ENCODE assay signal across 8 mouse cellular contexts in genomic region chr6:134930383-134930782, GRCm38 (mm10). TPM values are rescaled to one million over a fixed set of nuclear protein-coding genes. Genes with fewer than 3 reads are reported as not detected.
DNase-seq lines count a peak whose midpoint lies in the region; ATAC-seq and TF ChIP-seq lines count a peak whose summit lies in the region.

No protein-coding gene starts in this region.

- no peaks in the 10 kb centered on the region for H3K27me3 ChIP-seq in heart, embryonic 12.5 days (replicated peaks)
- H3K27me3 ChIP-seq in MEL (ENCODE audit: control insufficient read depth in 1 of 2, insufficient read depth in 2 of 2, low read length in 2 of 2), result no peaks in the 10 kb centered on the region
- no peaks in the 10 kb centered on the region for H3K27me3 ChIP-seq in hindbrain, embryonic 12.5 days
- no peaks in the 10 kb centered on the region for H3K27me3 ChIP-seq in liver, postnatal 0 days (ENCODE audit: insufficient read depth, low read length)

- WGBS in heart, embryonic 12.5 days, result 84% methylated on average over 7 of the region's 7 CpGs
- 85% methylated on average over 7 of the region's 7 CpGs for whole genome bisulfite sequencing in hindbrain, embryonic 12.5 days
- WGBS in liver, postnatal 0 days (ENCODE audit: insufficient replicate concordance), result 75% methylated on average over 7 of the region's 7 CpGs

- no peak for TF ChIP-seq RAD21 in MEL (IDR thresholded peaks at IDR 0.05; ENCODE audit: low read depth, low read length)

- peak overlapping the region; percentile 64; the same call in 1 of the 2 replicates for H3K9ac ChIP-seq in heart, embryonic 12.5 days
- H3K9ac ChIP-seq in MEL (ENCODE audit: control insufficient read depth, low read depth, low read length, poor library complexity, severe bottlenecking), result peak overlapping the region; percentile 85
- H3K9ac ChIP-seq in hindbrain, embryonic 12.5 days, result no peak overlapping the region
- peak overlapping the region; percentile 93 for H3K9ac ChIP-seq in liver, postnatal 0 days (replicated peaks)

- H3K9me3 ChIP-seq in heart, embryonic 12.5 days (replicated peaks), result no peaks in the 10 kb centered on the region
- H3K9me3 ChIP-seq in MEL (replicated peaks; ENCODE audit: insufficient read depth, low read length), result no peaks in the 10 kb centered on the region
- no peaks in the 10 kb centered on the region for H3K9me3 ChIP-seq in hindbrain, embryonic 12.5 days (replicated peaks)
- H3K9me3 ChIP-seq in liver, postnatal 0 days (ENCODE audit: low read length), result no peaks in the 10 kb centered on the region

- H3K4me2 ChIP-seq in heart, embryonic 12.5 days, result peak overlapping the region; percentile 63
- peak overlapping the region; percentile 94 for H3K4me2 ChIP-seq in hindbrain, embryonic 12.5 days (replicated peaks)
- peak overlapping the region; percentile 90 for H3K4me2 ChIP-seq in liver, postnatal 0 days (ENCODE audit: low read depth, low read length)

- peak overlapping the region; percentile 44 for H3K4me3 ChIP-seq in heart, embryonic 12.5 days
- H3K4me3 ChIP-seq in MEL (ENCODE audit: control insufficient read depth in 1 of 2, insufficient read depth in 1 of 2, low read depth in 2 of 2, low read length in 2 of 2), result peak overlapping the region; percentile 56 to 86
- peak overlapping the region; percentile 59 for H3K4me3 ChIP-seq in hindbrain, embryonic 12.5 days
- peak overlapping the region; percentile 73 for H3K4me3 ChIP-seq in liver, postnatal 0 days (ENCODE audit: low read depth, low read length)

- TF ChIP-seq EP300 in MEL (IDR thresholded peaks at IDR 0.05; ENCODE audit: low read depth in 1 of 2, low read length in 2 of 2), result no peak
- TF ChIP-seq EP300 in liver, postnatal 0 days (IDR thresholded peaks at IDR 0.05; ENCODE audit: low read depth), result no peak

- no peak for TF ChIP-seq POLR2A in MEL (IDR thresholded peaks at IDR 0.05; ENCODE audit: control insufficient read depth in 1 of 2, insufficient read depth in 1 of 2, low read depth in 1 of 2, low read length in 2 of 2, poor library complexity in 1 of 2)

- ATAC-seq in heart, embryonic 12.5 days (ENCODE audit: insufficient number of reproducible peaks, low FRiP score), result no peak
- no peak for ATAC-seq in hindbrain, embryonic 12.5 days (ENCODE audit: low FRiP score)
- no peak for ATAC-seq in liver, postnatal 0 days
- ATAC-seq in frontal cortex, adult (ENCODE audit: low TSS enrichment), result no peak

- H3K36me3 ChIP-seq in heart, embryonic 12.5 days, result no peaks in the 10 kb centered on the region
- peaks cover 0 to 30% of the 10 kb centered on the region in 2 experiments; a peak in 3 of 4 replicates for H3K36me3 ChIP-seq in MEL (ENCODE audit: control insufficient read depth in 1 of 2, insufficient read depth in 2 of 2, low read length in 2 of 2)
- H3K36me3 ChIP-seq in hindbrain, embryonic 12.5 days, result no peaks in the 10 kb centered on the region
- H3K36me3 ChIP-seq in liver, postnatal 0 days (replicated peaks; ENCODE audit: insufficient read depth, low read length), result peaks cover 2% of the 10 kb centered on the region; the same call in 1 of the 2 replicates

- DNase-seq in heart, adult 18-20 months, result no peak
- peak; percentile 32 for DNase-seq in MEL (ENCODE audit: low read depth, low spot score)
- no peak for DNase-seq in liver, postnatal 0 days
- no peak for DNase-seq in cerebellum, adult 8-10 months
- DNase-seq in gastrocnemius, adult 8-10 months (ENCODE audit: low spot score in 2 of 2), result no peak

- no peak overlapping the region for H3K27ac ChIP-seq in heart, embryonic 12.5 days (ENCODE audit: poor library complexity, severe bottlenecking)
- peak overlapping the region; percentile 60; the same call in 1 of the 2 replicates for H3K27ac ChIP-seq in MEL (ENCODE audit: control insufficient read depth, low read depth, low read length)
- no peak overlapping the region for H3K27ac ChIP-seq in hindbrain, embryonic 12.5 days
- no peak overlapping the region for H3K27ac ChIP-seq in liver, postnatal 0 days (ENCODE audit: low read depth)

- TF ChIP-seq CTCF in MEL (IDR thresholded peaks at IDR 0.05 in 2 of 3, conservative IDR thresholded peaks at IDR 0.05 in 1 of 3; ENCODE audit: control insufficient read depth in 1 of 3, insufficient read depth in 1 of 3, low read depth in 2 of 3, low read length in 3 of 3, poor library complexity in 1 of 3, severe bottlenecking in 1 of 3), result no peak
- TF ChIP-seq CTCF in liver, postnatal 0 days (IDR thresholded peaks at IDR 0.05; ENCODE audit: low read depth), result no peak

- H3K4me1 ChIP-seq in heart, embryonic 12.5 days (replicated peaks), result peaks cover 29% of the 10 kb centered on the region
- H3K4me1 ChIP-seq in MEL (ENCODE audit: control insufficient read depth in 1 of 2, insufficient read depth in 2 of 2, low read length in 2 of 2), result peaks cover 9 to 27% of the 10 kb centered on the region in 2 experiments; a peak in 3 of 4 replicates
- H3K4me1 ChIP-seq in hindbrain, embryonic 12.5 days, result peaks cover 26% of the 10 kb centered on the region
- H3K4me1 ChIP-seq in liver, postnatal 0 days (ENCODE audit: insufficient read depth), result peaks cover 15% of the 10 kb centered on the region

- peaks cover 34% of the 10 kb centered on the region for H3K79me2 ChIP-seq in MEL (ENCODE audit: control insufficient read depth, insufficient read depth, low read length, poor library complexity)

TF ChIP-seq in MEL, 35 proteins besides CTCF, POLR2A, EP300 and RAD21:
- no peak for TF ChIP-seq ELF1 (IDR thresholded peaks at IDR 0.05; ENCODE audit: low read depth, low read length)
- peak; percentile 90 for TF ChIP-seq BHLHE40 (IDR thresholded peaks at IDR 0.05; ENCODE audit: borderline replicate concordance, low read depth, low read length)
- TF ChIP-seq MAFK (IDR thresholded peaks at IDR 0.05; ENCODE audit: borderline replicate concordance, low read depth, low read length), result no peak
- peak; percentile 48; the same call in 1 of the 2 replicates for TF ChIP-seq SIN3A (IDR thresholded peaks at IDR 0.05; ENCODE audit: low read length)
- no peak for TF ChIP-seq POLR2AphosphoS5 (IDR thresholded peaks at IDR 0.05; ENCODE audit: borderline replicate concordance, low read depth, low read length)
- TF ChIP-seq ETS1 (IDR thresholded peaks at IDR 0.05; ENCODE audit: low read depth, low read length), result peak; percentile 74
- TF ChIP-seq JUND (IDR thresholded peaks at IDR 0.05; ENCODE audit: low read depth, low read length), result no peak
- no peak for TF ChIP-seq ZNF384 (IDR thresholded peaks at IDR 0.05; ENCODE audit: low read depth, low read length)
- no peak for TF ChIP-seq TCF12 (IDR thresholded peaks at IDR 0.05; ENCODE audit: low read depth, low read length)
- no peak for TF ChIP-seq HCFC1 (IDR thresholded peaks at IDR 0.05; ENCODE audit: low read depth, low read length)
- no peak for TF ChIP-seq ZKSCAN1 (IDR thresholded peaks at IDR 0.05; ENCODE audit: low read depth, low read length)
- TF ChIP-seq GATA1 (IDR thresholded peaks at IDR 0.05; ENCODE audit: low read depth, low read length), result no peak
- TF ChIP-seq USF1 (IDR thresholded peaks at IDR 0.05; ENCODE audit: low read depth, low read length), result peak; percentile 37; the same call in 1 of the 2 replicates
- peak; percentile 76 for TF ChIP-seq MXI1 (IDR thresholded peaks at IDR 0.05; ENCODE audit: low read depth, low read length)
- no peak for TF ChIP-seq KAT2A (conservative IDR thresholded peaks at IDR 0.05; ENCODE audit: low read depth, low read length)

RNA-seq across cellular contexts. Expression of gene Cdkn1b, which starts 10.2 kb away (rescaled TPM):
- polyA plus RNA-seq in heart, embryonic 12.5 days (2016; fragmentation: Nextera tagmentation; extraction: Ambion mirVana), result 16.8 and 17.4 TPM in 2 replicates
- 10 to 100 TPM; 33.8 to 41.5 TPM for total RNA-seq in heart, adult 18-20 months (2021)
- total RNA-seq in MEL (2012; rRNA removed), result 7.7 and 12.0 TPM in 2 replicates
- 10 to 100 TPM in 1 of 2 experiments, not detected in 1; 21.2 TPM for polyA plus RNA-seq in MEL (2012; ENCODE audit: insufficient read depth in 1 of 2, insufficient read length in 2 of 2, low read depth in 1 of 2, low replicate concordance in 2 of 2, missing spikeins in 1 of 2)
- polyA plus RNA-seq in hindbrain, embryonic 12.5 days (2016; fragmentation: Nextera tagmentation; extraction: Ambion mirVana), result 24.9 and 25.7 TPM in 2 replicates
- polyA plus RNA-seq in liver, postnatal 0 days (2015; fragmentation: Nextera tagmentation; extraction: Ambion mirVana), result 10.9 and 14.1 TPM in 2 replicates
- total RNA-seq in gastrocnemius, adult 8-10 months (2022), result 10 to 100 TPM; 30.9 to 37.5 (median 33.1) TPM

RNA-seq across cellular contexts. Expression of gene Gpr19, which starts 32.0 kb away (rescaled TPM):
- polyA plus RNA-seq in heart, embryonic 12.5 days (2016; fragmentation: Nextera tagmentation; extraction: Ambion mirVana), result 9.0 and 10.2 TPM in 2 replicates
- total RNA-seq in heart, adult 18-20 months (2021), result 1 to 10 TPM; 3.9 to 5.0 TPM
- total RNA-seq in MEL (2012; rRNA removed), result 8.4 and 9.0 TPM in 2 replicates
- polyA plus RNA-seq in MEL (2012; ENCODE audit: insufficient read depth in 1 of 2, insufficient read length in 2 of 2, low read depth in 1 of 2, low replicate concordance in 2 of 2, missing spikeins in 1 of 2), result 10 to 100 TPM in 1 of 2 experiments, not detected in 1; 11.7 TPM
- 31.3 and 31.8 TPM in 2 replicates for polyA plus RNA-seq in hindbrain, embryonic 12.5 days (2016; fragmentation: Nextera tagmentation; extraction: Ambion mirVana)
- 4.6 and 4.8 TPM in 2 replicates for polyA plus RNA-seq in liver, postnatal 0 days (2015; fragmentation: Nextera tagmentation; extraction: Ambion mirVana)
- total RNA-seq in gastrocnemius, adult 8-10 months (2022), result 1 to 10 TPM; 3.6 to 5.4 (median 4.7) TPM

RNA-seq across cellular contexts. Expression of gene Apold1, which starts 51.1 kb away (rescaled TPM):
- polyA plus RNA-seq in heart, embryonic 12.5 days (2016; fragmentation: Nextera tagmentation; extraction: Ambion mirVana), result 5.4 and 5.8 TPM in 2 replicates
- total RNA-seq in heart, adult 18-20 months (2021), result 1 to 10 TPM; 5.7 to 9.3 TPM
- 0.07 and 0.12 TPM in 2 replicates for total RNA-seq in MEL (2012; rRNA removed)
- under 1 TPM in 1 of 2 experiments, not detected in 1; 0.08 TPM for polyA plus RNA-seq in MEL (2012; ENCODE audit: insufficient read depth in 1 of 2, insufficient read length in 2 of 2, low read depth in 1 of 2, low replicate concordance in 2 of 2, missing spikeins in 1 of 2)
- 4.5 TPM in 2 replicates for polyA plus RNA-seq in hindbrain, embryonic 12.5 days (2016; fragmentation: Nextera tagmentation; extraction: Ambion mirVana)
- polyA plus RNA-seq in liver, postnatal 0 days (2015; fragmentation: Nextera tagmentation; extraction: Ambion mirVana), result 2.4 and 2.5 TPM in 2 replicates
- total RNA-seq in gastrocnemius, adult 8-10 months (2022), result 1 to 10 TPM; 1.0 to 1.7 (median 1.4) TPM
